Mouse (Mus musculus): ENCODE results near the gene Umodl1. TPM values are rescaled to one million over a fixed set of nuclear protein-coding genes. Genes with fewer than 3 reads are reported as not detected.

Gene Umodl1
- polyA plus RNA-seq, 1 experiment from 2014 or later, result 0.04 TPM

- 55% methylated on average over 2 of the region's 2 CpGs for WGBS
- H3K9me3 ChIP-seq (ENCODE audit: control insufficient read depth, low read length), result no peaks in the 10 kb centered on the region
- no peak overlapping the region for H3K4me3 ChIP-seq (replicated peaks; ENCODE audit: low read length)
- H3K4me2 ChIP-seq (ENCODE audit: low read length), result no peak overlapping the region
- ATAC-seq, result peak; percentile 28; the same call in 1 of the 2 replicates
- H3K27ac ChIP-seq (ENCODE audit: low read length), result no peak overlapping the region
- no peak overlapping the region for H3K9ac ChIP-seq (replicated peaks; ENCODE audit: low read depth, low read length)
- H3K27me3 ChIP-seq (replicated peaks; ENCODE audit: control insufficient read depth, insufficient read depth, low read length), result no peaks in the 10 kb centered on the region
- H3K36me3 ChIP-seq (ENCODE audit: control insufficient read depth, insufficient read depth), result no peaks in the 10 kb centered on the region
- peaks cover 4% of the 10 kb centered on the region; the same call in 1 of the 2 replicates for H3K4me1 ChIP-seq (replicated peaks; ENCODE audit: control insufficient read depth, insufficient read depth, low read length)
Observed at GRCm38 (mm10) chr17:30977290-30977689, 22.9 kb downstream of the Umodl1 start.

GRCm38 (mm10) chr17:30978556-30978955 lies 24.1 kb downstream of the Umodl1 start:
- no peak for ATAC-seq
- Histone ChIP-seq H3K27me3 (replicated peaks; ENCODE audit: control insufficient read depth, insufficient read depth, low read length) (no peaks in the 10 kb centered on the region), H3K4me3 (replicated peaks; ENCODE audit: low read length) (no peak overlapping the region), H3K9me3 (ENCODE audit: control insufficient read depth, low read length) (no peaks in the 10 kb centered on the region), H3K27ac (ENCODE audit: low read length) (no peak overlapping the region), H3K9ac (replicated peaks; ENCODE audit: low read depth, low read length) (no peak overlapping the region), H3K36me3 (ENCODE audit: control insufficient read depth, insufficient read depth) (no peaks in the 10 kb centered on the region), H3K4me2 (ENCODE audit: low read length) (no peak overlapping the region), H3K4me1 (replicated peaks; ENCODE audit: control insufficient read depth, insufficient read depth, low read length) (peaks cover 4% of the 10 kb centered on the region; the same call in 1 of the 2 replicates)
- 81% methylated on average over 10 of the region's 10 CpGs for WGBS

DNA sequence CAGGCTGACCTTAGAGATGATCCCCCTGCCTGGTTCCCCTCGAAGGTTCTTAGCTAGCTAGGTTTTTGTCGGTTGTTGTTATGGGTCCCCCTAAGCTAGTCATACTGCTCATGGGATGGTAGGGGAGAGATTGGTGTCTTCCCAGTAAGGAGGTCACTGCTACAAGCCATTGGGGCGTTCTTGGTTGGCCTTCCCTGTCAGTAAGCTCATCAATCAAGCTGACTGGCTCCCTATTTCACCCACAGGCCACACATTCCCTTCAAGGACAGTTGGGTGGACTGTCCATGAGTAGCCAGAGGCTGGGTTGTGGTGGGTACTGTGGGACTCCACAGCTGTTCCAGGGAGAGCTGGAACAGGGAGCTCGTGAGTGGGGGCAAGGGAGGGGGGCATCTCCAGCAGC lies 29.1 kb downstream of the Umodl1 start:
- H3K27me3 ChIP-seq (replicated peaks; ENCODE audit: control insufficient read depth, insufficient read depth, low read length), result no peaks in the 10 kb centered on the region
- 81% methylated on average over 4 of the region's 4 CpGs for WGBS
- no peaks in the 10 kb centered on the region for H3K36me3 ChIP-seq (ENCODE audit: control insufficient read depth, insufficient read depth)
- no peaks in the 10 kb centered on the region for H3K4me1 ChIP-seq (replicated peaks; ENCODE audit: control insufficient read depth, insufficient read depth, low read length)
- H3K4me3 ChIP-seq (replicated peaks; ENCODE audit: low read length), result no peak overlapping the region
- no peak overlapping the region for H3K27ac ChIP-seq (ENCODE audit: low read length)
- no peak overlapping the region for H3K4me2 ChIP-seq (ENCODE audit: low read length)
- ATAC-seq, result no peak
- no peak overlapping the region for H3K9ac ChIP-seq (replicated peaks; ENCODE audit: low read depth, low read length)
- no peaks in the 10 kb centered on the region for H3K9me3 ChIP-seq (ENCODE audit: control insufficient read depth, low read length)

DNA sequence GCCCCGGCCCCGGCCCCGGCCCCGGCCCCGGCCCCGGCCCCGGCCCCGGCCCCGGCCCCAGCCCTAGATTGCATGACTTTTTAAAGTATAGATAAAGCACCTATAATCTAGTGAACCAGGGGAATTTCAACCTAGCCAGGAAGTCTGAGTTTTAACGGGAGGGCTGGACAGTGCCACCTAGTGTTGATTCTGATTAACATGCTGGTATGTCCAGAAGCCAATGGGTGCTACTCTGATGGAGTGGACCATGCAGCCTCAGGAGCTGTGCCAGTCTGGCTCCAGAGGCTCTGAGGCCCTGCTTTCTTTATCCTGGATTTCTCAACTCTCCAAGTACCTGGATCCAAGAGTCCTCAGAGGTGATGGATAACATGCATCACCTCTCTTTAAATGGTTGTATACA lies 35.8 kb downstream of the Umodl1 start:
- Histone ChIP-seq H3K27me3 (replicated peaks; ENCODE audit: control insufficient read depth, insufficient read depth, low read length) (no peaks in the 10 kb centered on the region), H3K9me3 (ENCODE audit: control insufficient read depth, low read length) (no peaks in the 10 kb centered on the region), H3K27ac (ENCODE audit: low read length) (no peak overlapping the region), H3K4me3 (replicated peaks; ENCODE audit: low read length) (no peak overlapping the region), H3K36me3 (ENCODE audit: control insufficient read depth, insufficient read depth) (no peaks in the 10 kb centered on the region), H3K4me1 (replicated peaks; ENCODE audit: control insufficient read depth, insufficient read depth, low read length) (no peaks in the 10 kb centered on the region), H3K9ac (replicated peaks; ENCODE audit: low read depth, low read length) (no peak overlapping the region), H3K4me2 (ENCODE audit: low read length) (no peak overlapping the region)
- ATAC-seq, result no peak
- 73% methylated on average over 8 of the region's 10 CpGs for whole genome bisulfite sequencing

DNA sequence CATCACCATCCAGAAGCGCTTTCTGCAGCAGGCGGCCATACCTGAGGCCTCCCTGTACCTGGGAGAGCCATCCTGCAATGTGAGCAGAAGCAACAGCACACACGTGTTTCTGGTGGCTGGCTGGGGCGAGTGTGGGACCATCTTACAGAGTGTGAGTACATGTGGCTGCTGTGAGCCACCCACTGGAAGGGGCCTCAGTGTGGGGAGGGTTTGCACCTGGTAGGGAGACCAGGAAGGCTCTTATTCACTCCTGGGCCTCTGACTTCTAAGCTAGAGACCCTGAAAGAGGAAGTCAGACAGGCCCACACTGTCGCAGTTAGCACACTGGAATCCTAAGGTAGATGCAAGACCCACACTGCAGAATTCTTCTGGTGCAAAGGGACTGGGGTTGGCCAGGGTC lies 41.9 kb downstream of the Umodl1 start:
- no peak overlapping the region for H3K4me2 ChIP-seq (ENCODE audit: low read length)
- no peak overlapping the region for H3K9ac ChIP-seq (replicated peaks; ENCODE audit: low read depth, low read length)
- no peaks in the 10 kb centered on the region for H3K9me3 ChIP-seq (ENCODE audit: control insufficient read depth, low read length)
- no peak overlapping the region for H3K4me3 ChIP-seq (replicated peaks; ENCODE audit: low read length)
- H3K27me3 ChIP-seq (replicated peaks; ENCODE audit: control insufficient read depth, insufficient read depth, low read length), result no peaks in the 10 kb centered on the region
- no peaks in the 10 kb centered on the region for H3K4me1 ChIP-seq (replicated peaks; ENCODE audit: control insufficient read depth, insufficient read depth, low read length)
- no peak overlapping the region for H3K27ac ChIP-seq (ENCODE audit: low read length)
- WGBS, result 80% methylated on average over 5 of the region's 5 CpGs
- no peak for ATAC-seq
- no peaks in the 10 kb centered on the region for H3K36me3 ChIP-seq (ENCODE audit: control insufficient read depth, insufficient read depth)

DNA sequence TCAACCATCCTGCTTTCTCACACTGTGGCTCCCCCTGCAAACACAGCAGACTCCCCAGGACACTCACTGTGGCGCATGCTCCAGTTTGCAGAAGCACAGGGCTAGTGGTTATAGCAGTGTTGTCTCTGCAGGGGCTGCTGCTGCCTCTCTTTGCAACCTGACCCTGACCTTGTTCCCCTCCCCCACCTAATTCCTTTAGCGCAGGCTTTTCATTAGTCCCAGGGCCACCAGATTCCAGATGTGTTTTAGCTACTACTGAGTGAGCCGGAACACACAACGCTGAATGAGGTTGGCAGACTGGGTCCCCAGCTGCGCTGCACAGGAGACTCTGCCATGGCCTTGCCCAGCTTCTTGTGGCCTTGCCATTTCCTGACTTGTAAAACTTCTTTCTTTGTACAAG lies 46.5 kb downstream of the Umodl1 start:
- H3K36me3 ChIP-seq (ENCODE audit: control insufficient read depth, insufficient read depth), result no peaks in the 10 kb centered on the region
- no peaks in the 10 kb centered on the region for H3K27me3 ChIP-seq (replicated peaks; ENCODE audit: control insufficient read depth, insufficient read depth, low read length)
- H3K9ac ChIP-seq (replicated peaks; ENCODE audit: low read depth, low read length), result no peak overlapping the region
- WGBS, result 38% methylated on average over 5 of the region's 5 CpGs
- H3K9me3 ChIP-seq (ENCODE audit: control insufficient read depth, low read length), result no peaks in the 10 kb centered on the region
- H3K27ac ChIP-seq (ENCODE audit: low read length), result no peak overlapping the region
- H3K4me1 ChIP-seq (replicated peaks; ENCODE audit: control insufficient read depth, insufficient read depth, low read length), result no peaks in the 10 kb centered on the region
- H3K4me3 ChIP-seq (replicated peaks; ENCODE audit: low read length), result no peak overlapping the region
- no peak for ATAC-seq
- no peak overlapping the region for H3K4me2 ChIP-seq (ENCODE audit: low read length)

DNA sequence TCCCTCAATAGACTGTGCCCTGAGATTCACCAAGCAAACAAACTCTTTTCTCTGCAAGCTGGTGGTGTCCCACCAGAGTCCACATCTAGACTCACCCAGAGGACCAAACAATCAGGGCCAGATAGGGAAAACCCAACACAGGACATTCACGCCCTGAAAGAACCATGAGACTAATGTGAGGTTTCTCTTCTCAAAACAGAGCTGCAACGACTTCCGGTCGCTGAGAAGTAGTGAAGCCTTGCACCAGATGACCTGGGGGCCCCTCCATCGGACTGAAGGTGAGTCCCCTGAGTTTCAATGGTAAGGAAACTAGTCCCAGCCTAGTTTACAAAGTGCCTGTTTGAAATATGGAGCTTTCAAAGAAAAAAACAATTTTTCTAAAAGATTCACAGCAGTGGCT lies 48.2 kb downstream of the Umodl1 start:
- ATAC-seq, result no peak
- no peaks in the 10 kb centered on the region for H3K36me3 ChIP-seq (ENCODE audit: control insufficient read depth, insufficient read depth)
- H3K9ac ChIP-seq (replicated peaks; ENCODE audit: low read depth, low read length), result no peak overlapping the region
- no peak overlapping the region for H3K27ac ChIP-seq (ENCODE audit: low read length)
- H3K4me3 ChIP-seq (replicated peaks; ENCODE audit: low read length), result no peak overlapping the region
- WGBS, result 87% methylated on average over 5 of the region's 5 CpGs
- no peaks in the 10 kb centered on the region for H3K27me3 ChIP-seq (replicated peaks; ENCODE audit: control insufficient read depth, insufficient read depth, low read length)
- H3K4me1 ChIP-seq (replicated peaks; ENCODE audit: control insufficient read depth, insufficient read depth, low read length), result no peaks in the 10 kb centered on the region
- no peak overlapping the region for H3K4me2 ChIP-seq (ENCODE audit: low read length)
- no peaks in the 10 kb centered on the region for H3K9me3 ChIP-seq (ENCODE audit: control insufficient read depth, low read length)

GRCm38 (mm10) chr17:31005284-31005683 lies 50.8 kb downstream of the Umodl1 start:
- Histone ChIP-seq H3K4me3 (replicated peaks; ENCODE audit: low read length) (no peak overlapping the region), H3K9ac (replicated peaks; ENCODE audit: low read depth, low read length) (no peak overlapping the region), H3K4me1 (replicated peaks; ENCODE audit: control insufficient read depth, insufficient read depth, low read length) (no peaks in the 10 kb centered on the region), H3K9me3 (ENCODE audit: control insufficient read depth, low read length) (no peaks in the 10 kb centered on the region), H3K27me3 (replicated peaks; ENCODE audit: control insufficient read depth, insufficient read depth, low read length) (no peaks in the 10 kb centered on the region), H3K36me3 (ENCODE audit: control insufficient read depth, insufficient read depth) (no peaks in the 10 kb centered on the region), H3K27ac (ENCODE audit: low read length) (no peak overlapping the region), H3K4me2 (ENCODE audit: low read length) (no peak overlapping the region)
- WGBS, result 88% methylated on average over 2 of the region's 2 CpGs
- no peak for ATAC-seq

GRCm38 (mm10) chr17:31007357-31007756 lies 52.9 kb downstream of the Umodl1 start:
- Histone ChIP-seq H3K36me3 (ENCODE audit: control insufficient read depth, insufficient read depth) (no peaks in the 10 kb centered on the region), H3K9ac (replicated peaks; ENCODE audit: low read depth, low read length) (no peak overlapping the region), H3K27ac (ENCODE audit: low read length) (no peak overlapping the region), H3K9me3 (ENCODE audit: control insufficient read depth, low read length) (no peaks in the 10 kb centered on the region), H3K4me2 (ENCODE audit: low read length) (no peak overlapping the region), H3K27me3 (replicated peaks; ENCODE audit: control insufficient read depth, insufficient read depth, low read length) (no peaks in the 10 kb centered on the region), H3K4me1 (replicated peaks; ENCODE audit: control insufficient read depth, insufficient read depth, low read length) (no peaks in the 10 kb centered on the region; the same call in 1 of the 2 replicates), H3K4me3 (replicated peaks; ENCODE audit: low read length) (no peak overlapping the region)
- no peak for ATAC-seq
- WGBS, result 87% methylated on average over 3 of the region's 3 CpGs

DNA sequence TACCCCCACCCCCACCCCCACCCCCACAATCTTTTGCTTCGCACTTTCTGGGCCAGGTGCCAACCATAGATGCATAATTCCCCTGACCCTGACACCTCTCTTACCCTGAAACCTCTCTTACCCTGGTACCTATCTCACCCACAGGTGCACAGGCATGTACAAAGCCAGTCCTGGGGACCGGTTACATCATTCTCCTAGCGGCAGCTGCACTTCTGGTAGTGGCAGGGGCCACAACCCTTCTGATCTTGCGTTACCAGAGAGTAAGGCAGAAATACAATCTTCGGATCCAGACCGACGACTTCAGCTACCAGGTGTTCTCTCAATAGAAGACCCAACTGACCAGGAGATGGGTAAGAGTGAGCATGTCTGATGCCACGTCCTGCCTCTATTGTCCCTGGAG lies 54.0 kb downstream of the Umodl1 start:
- no peaks in the 10 kb centered on the region; the same call in 1 of the 2 replicates for H3K4me1 ChIP-seq (replicated peaks; ENCODE audit: control insufficient read depth, insufficient read depth, low read length)
- H3K9me3 ChIP-seq (ENCODE audit: control insufficient read depth, low read length), result no peaks in the 10 kb centered on the region
- no peak overlapping the region for H3K4me3 ChIP-seq (replicated peaks; ENCODE audit: low read length)
- H3K36me3 ChIP-seq (ENCODE audit: control insufficient read depth, insufficient read depth), result no peaks in the 10 kb centered on the region
- no peak overlapping the region for H3K9ac ChIP-seq (replicated peaks; ENCODE audit: low read depth, low read length)
- no peaks in the 10 kb centered on the region for H3K27me3 ChIP-seq (replicated peaks; ENCODE audit: control insufficient read depth, insufficient read depth, low read length)
- H3K4me2 ChIP-seq (ENCODE audit: low read length), result no peak overlapping the region
- H3K27ac ChIP-seq (ENCODE audit: low read length), result no peak overlapping the region
- WGBS, result 91% methylated on average over 7 of the region's 8 CpGs
- ATAC-seq, result no peak
